Mouse (Mus musculus) central nervous system, embryonic 14 days (tissue): Measurements from ENCODE around the gene Aen. TPM values are rescaled to one million over a fixed set of nuclear protein-coding genes. Genes with fewer than 3 reads are reported as not detected.

Experiments used
- polyA plus RNA-seq: library from polyadenylated mRNA; depleted of rRNA; stranded (reverse); fragments of >200 nt; gene quantifications from 2 replicates; pipeline ENCODE4 v1.2.3, GENCODE M21; 2012; rRNA removed

The Aen gene
- polyA plus RNA-seq, result 35.1 and 37.9 TPM in 2 replicates

DNA sequence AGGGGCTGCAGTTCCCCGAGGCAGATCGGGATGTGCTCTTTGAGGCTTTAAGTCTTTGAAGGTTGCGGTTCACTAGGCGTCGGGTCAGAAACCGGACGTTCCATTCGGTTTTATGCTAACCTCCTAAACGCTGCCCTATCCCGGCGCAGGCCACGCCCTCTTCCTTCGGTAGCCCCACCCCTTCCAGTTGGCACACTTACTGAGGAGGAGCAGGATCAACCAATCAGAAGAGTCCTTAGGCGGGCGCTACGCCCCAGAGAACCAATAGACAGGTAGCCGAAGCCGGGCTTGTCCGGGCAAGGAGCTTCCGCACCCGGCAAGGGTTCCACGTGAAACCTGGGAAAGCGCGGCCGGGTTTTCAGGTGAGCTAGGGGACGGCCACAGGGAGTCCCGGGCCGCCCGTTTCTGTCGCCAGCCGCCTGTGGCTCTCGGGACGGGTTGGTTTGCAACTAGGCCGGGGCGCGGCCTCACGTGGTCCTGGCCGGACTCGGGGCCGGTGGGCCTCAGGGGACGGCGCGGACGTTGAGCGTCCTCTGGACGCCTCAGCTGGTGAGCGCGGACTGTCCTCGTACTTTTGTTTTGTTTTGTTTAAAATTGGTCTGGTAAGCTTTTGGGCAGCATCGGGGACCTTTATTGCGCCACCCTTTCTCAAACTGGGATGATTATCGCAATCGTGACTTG is at the start of gene Aen:
Aen (plus strand) TSS at position 202 of the 681 bp plus-strand sequence.

DNA sequence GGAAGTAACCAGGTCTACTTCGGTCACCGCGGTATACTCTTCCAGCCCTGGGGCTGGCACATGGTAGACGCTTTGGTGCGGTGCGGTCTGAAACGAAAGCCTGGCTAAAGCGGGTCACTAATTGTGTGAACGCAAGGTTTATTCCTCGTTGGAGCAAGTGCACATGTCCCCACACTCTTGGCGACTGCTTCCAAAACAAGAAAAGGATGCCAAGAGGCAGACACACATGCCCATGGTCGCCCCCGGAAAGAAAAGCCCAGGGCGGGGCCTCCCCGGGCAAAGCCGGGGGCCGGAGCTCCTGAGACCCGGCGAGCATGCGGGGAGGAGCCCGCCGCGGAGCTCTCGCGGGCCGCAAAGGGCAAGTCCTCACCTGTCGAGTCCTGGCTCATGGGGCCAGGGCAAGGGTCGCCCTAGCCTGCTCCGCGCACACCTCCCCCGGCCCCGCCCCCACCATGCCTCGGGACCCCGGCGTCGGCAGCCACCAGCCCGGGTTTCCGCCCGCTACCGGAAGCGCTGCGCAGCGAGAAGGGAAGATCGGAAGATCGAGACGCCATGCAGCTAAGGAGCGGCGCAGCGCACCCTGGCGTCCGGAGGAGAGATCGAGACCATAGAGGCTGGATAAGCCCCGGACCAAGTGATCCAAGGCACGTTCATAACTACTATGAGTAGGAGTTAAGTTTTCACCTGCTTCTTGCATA is 48.8 kb upstream of the Aen start, which contains the start of gene Det1:
Det1 (minus strand) TSS at position 527 of the 698 bp plus-strand sequence.

DNA sequence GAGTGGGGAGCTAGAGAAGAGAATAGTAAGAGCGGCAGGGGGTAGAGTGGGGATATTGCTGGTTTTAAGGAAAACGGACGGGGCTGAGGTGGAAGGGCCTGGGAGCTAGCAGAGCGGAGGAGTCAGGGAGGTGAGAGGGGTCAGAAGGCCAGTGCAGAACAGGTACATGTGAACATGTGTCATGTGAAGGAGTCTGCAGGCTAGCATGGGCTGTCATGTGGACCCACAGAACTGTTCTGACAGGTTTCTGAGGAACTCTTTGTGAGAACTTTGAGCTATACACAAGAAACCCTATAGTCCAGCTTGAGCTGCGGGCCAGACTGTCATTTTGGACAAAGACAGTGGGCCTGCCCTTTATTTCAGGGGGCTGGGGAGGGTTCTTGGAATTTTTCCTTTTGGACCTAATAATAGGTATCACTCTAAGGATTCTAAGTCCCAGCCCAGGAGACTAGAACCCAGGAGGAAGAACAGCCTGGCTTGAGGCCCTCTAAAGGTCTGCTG is 17.4 kb downstream of the Aen start, which contains the start of gene Isg20:
Isg20 (plus strand) TSS at position 451 of the 501 bp plus-strand sequence.

Other genes with a start within 250 kb of the Aen start
- 47.0 and 47.3 TPM in 2 replicates for gene Ntrk3, start 157.8 kb upstream of the Aen start, polyA plus RNA-seq
- 71.4 and 81.1 TPM in 2 replicates for gene Mrps11, start 112.7 kb upstream of the Aen start, polyA plus RNA-seq
- gene Mrpl46, start 112.3 kb upstream of the Aen start, polyA plus RNA-seq, result 32.4 and 34.7 TPM in 2 replicates
- 16.5 and 18.2 TPM in 2 replicates for gene Det1, start 48.6 kb upstream of the Aen start, polyA plus RNA-seq
- gene Isg20, start 17.6 kb downstream of the Aen start, polyA plus RNA-seq, result 3.0 and 3.1 TPM in 2 replicates
- 2.7 and 43.9 TPM in 2 replicates for gene Acan, start 157.6 kb downstream of the Aen start, polyA plus RNA-seq
- 2.1 and 2.6 TPM in 2 replicates for gene Hapln3, start 235.2 kb downstream of the Aen start, polyA plus RNA-seq